Mouse (Mus musculus): ENCODE data around the gene Smyd3.

- TF ChIP-seq CTCF (IDR thresholded peaks at IDR 0.05; ENCODE audit: borderline replicate concordance, extremely low read depth, insufficient read depth, insufficient read length) (no peak), POLR2A (IDR thresholded peaks at IDR 0.05; ENCODE audit: borderline replicate concordance, extremely low read depth, insufficient read depth, insufficient read length, poor library complexity, severe bottlenecking) (no peak)
Observed at GRCm38 (mm10) chr1:179184631-179185030, 333.2 kb downstream of the Smyd3 start.
